ENCODE assay signal across 9 mouse cellular contexts in genomic region chr19:3724779-3725178, GRCm38 (mm10). TPM values are rescaled to one million over a fixed set of nuclear protein-coding genes. Genes with fewer than 3 reads are reported as not detected.
DNase-seq lines count a peak whose midpoint lies in the region; ATAC-seq and TF ChIP-seq lines count a peak whose summit lies in the region.
"Had no signal": no experiment of that assay in that cellular context is flagged by ENCODE, and none has a peak within 500 bp of the region (broad histone marks: within the 10 kb centered on the region; RNA-seq: fewer than 3 reads in every experiment).

No protein-coding gene starts in this region.

- no peaks in the 10 kb centered on the region for H3K36me3 ChIP-seq in ES-E14 (ENCODE audit: control insufficient read depth, insufficient read depth, low read length, poor library complexity, severe bottlenecking)
- H3K36me3 ChIP-seq: neural tube, embryonic 12.5 days had no signal

- no peaks in the 10 kb centered on the region for H3K9me3 ChIP-seq in ES-E14 (ENCODE audit: control insufficient read depth, insufficient read depth, low read depth, low read length)
- H3K9me3 ChIP-seq: neural tube, embryonic 12.5 days had no signal

- peak; percentile 81 for DNase-seq in layer of hippocampus, adult 11-12 months (ENCODE audit: low spot score)
- DNase-seq in layer of hippocampus, postnatal 36 days, result no peak
- peak; percentile 83 for DNase-seq in ES-E14 (ENCODE audit: low read depth, low spot score)
- peak; percentile 86 to 88 for DNase-seq in kidney, postnatal 4 days
- peak; percentile 89 for DNase-seq in naive thymus-derived CD4-positive, alpha-beta T cell, adult 2 months (ENCODE audit: low read depth)
- DNase-seq in thymus, postnatal 36 days, result peak; percentile 64

- peak; percentile 45 for TF ChIP-seq CTCF in bone marrow, adult 2 months (IDR thresholded peaks at IDR 0.05; ENCODE audit: control insufficient read depth, insufficient read depth, low read length)

- 0 out of 2 replicates have a peak, but pooled peaks have one; percentile 51 for ATAC-seq in erythroblast, adult 5-6 weeks (replicated peaks; ENCODE audit: low FRiP score, poor library complexity, severe bottlenecking)

- in situ Hi-C loops in ES-E14 (cut with MboI; ENCODE audit: low sequenced_read_pairs in 2 of 2, unreplicated experiment in 2 of 2), result no loop called here

- no peak overlapping the region for H3K4me3 ChIP-seq in ES-E14 (ENCODE audit: insufficient read depth in 1 of 2, low read depth in 1 of 2, low read length in 2 of 2, poor library complexity in 1 of 2, severe bottlenecking in 1 of 2)
- H3K4me3 ChIP-seq in bone marrow, adult 2 months (replicated peaks; ENCODE audit: control insufficient read depth, low read depth, low read length), result no peak overlapping the region
- H3K4me3 ChIP-seq: neural tube, embryonic 12.5 days had no signal

- H3K4me1 ChIP-seq in ES-E14 (ENCODE audit: control insufficient read depth in 2 of 2, insufficient read depth in 2 of 2, low read length in 2 of 2, poor library complexity in 1 of 2), result no peaks in the 10 kb centered on the region
- no peaks in the 10 kb centered on the region; the same call in 1 of the 2 replicates for H3K4me1 ChIP-seq in bone marrow, adult 2 months (ENCODE audit: control insufficient read depth, insufficient read depth, low read length)

- no peak overlapping the region for H3K27ac ChIP-seq in ES-E14 (ENCODE audit: insufficient read depth, low read depth, low read length, poor library complexity, severe bottlenecking)
- no peak overlapping the region for H3K27ac ChIP-seq in bone marrow, adult 2 months (ENCODE audit: control insufficient read depth, insufficient read depth, low read depth, low read length, poor library complexity)
- H3K27ac ChIP-seq: neural tube, embryonic 12.5 days had no signal

- WGBS in bone marrow, adult 2 months, result 0% methylated on average over 1 of the region's 1 CpGs

- no peak overlapping the region for H3K9ac ChIP-seq in ES-E14 (ENCODE audit: insufficient read depth, low read depth, low read length, poor library complexity, severe bottlenecking)
- H3K9ac ChIP-seq: neural tube, embryonic 12.5 days had no signal

- no peak for TF ChIP-seq POLR2A in bone marrow, adult 2 months (IDR thresholded peaks at IDR 0.05; ENCODE audit: borderline replicate concordance, control insufficient read depth, low read depth, low read length)

TF ChIP-seq in ES-E14, 5 proteins besides CTCF, POLR2A, EP300 and RAD21:
- TF ChIP-seq ZC3H11A (IDR thresholded peaks at IDR 0.05; ENCODE audit: borderline replicate concordance, low read depth, low read length) (no peak), ZNF384 (IDR thresholded peaks at IDR 0.05; ENCODE audit: low read depth, low read length) (0 out of 2 replicates have a peak, but pooled peaks have one; percentile 17)

RNA-seq across cellular contexts. Expression of gene 1810055G02Rik, which starts 16.7 kb away (rescaled TPM):
- 10 to 100 TPM; 22.4 to 28.7 TPM for total RNA-seq in layer of hippocampus, postnatal 36 days (2021)
- total RNA-seq in ES-E14 (2012; rRNA removed), result 31.4 and 39.6 TPM in 2 replicates
- 1.8 and 6.0 TPM in 2 replicates for polyA plus RNA-seq in bone marrow, adult 2 months (2011; ENCODE audit: insufficient read depth, insufficient read length, low replicate concordance, missing spikeins)
- 8.3 and 8.6 TPM in 2 replicates for total RNA-seq in erythroblast, adult 5-6 weeks (2015; ENCODE audit: low replicate concordance)
- total RNA-seq in erythroblast, adult 5-6 weeks (2017; ENCODE audit: low replicate concordance), result 2.5 and 4.0 TPM in 2 replicates

RNA-seq across cellular contexts. Expression of gene Lrp5, which starts 38.4 kb away (rescaled TPM):
- total RNA-seq in layer of hippocampus, postnatal 36 days (2021), result 10 to 100 TPM; 10.2 to 11.4 TPM
- 46.1 and 97.3 TPM in 2 replicates for total RNA-seq in ES-E14 (2012; rRNA removed)
- 4.5 and 5.8 TPM in 2 replicates for polyA plus RNA-seq in bone marrow, adult 2 months (2011; ENCODE audit: insufficient read depth, insufficient read length, low replicate concordance, missing spikeins)
- 3.8 and 4.4 TPM in 2 replicates for total RNA-seq in erythroblast, adult 5-6 weeks (2015; ENCODE audit: low replicate concordance)
- 2.7 and 2.8 TPM in 2 replicates for total RNA-seq in erythroblast, adult 5-6 weeks (2017; ENCODE audit: low replicate concordance)

RNA-seq across cellular contexts. Expression of gene Kmt5b, which starts 42.4 kb away (rescaled TPM):
- 10 to 100 TPM; 56.6 to 60.1 TPM for total RNA-seq in layer of hippocampus, postnatal 36 days (2021)
- 25.9 and 27.2 TPM in 2 replicates for total RNA-seq in ES-E14 (2012; rRNA removed)
- polyA plus RNA-seq in bone marrow, adult 2 months (2011; ENCODE audit: insufficient read depth, insufficient read length, low replicate concordance, missing spikeins), result 24.3 and 43.2 TPM in 2 replicates
- 21.3 and 35.0 TPM in 2 replicates for total RNA-seq in erythroblast, adult 5-6 weeks (2015; ENCODE audit: low replicate concordance)
- total RNA-seq in erythroblast, adult 5-6 weeks (2017; ENCODE audit: low replicate concordance), result 40.5 and 58.8 TPM in 2 replicates

Comparison
In these comparisons a context has a peak if more than half of its experiments do, and no peak if none do; other contexts are left out.
1. DNase-seq: peak in layer of hippocampus, adult 11-12 months (single experiment), ES-E14 (single experiment), kidney, postnatal 4 days (2 of 2), naive thymus-derived CD4-positive, alpha-beta T cell, adult 2 months (single experiment) and thymus, postnatal 36 days (2 of 2); none in layer of hippocampus, postnatal 36 days (0 of 2).